Mouse (Mus musculus): ENCODE measurements around the gene Lysmd2.
"Not testable (repeated sequence)": the region's sequence is repeated elsewhere in the genome, so short reads cannot be mapped to it uniquely, and the experiment has no call there.

Lysmd2 gene

DNA sequence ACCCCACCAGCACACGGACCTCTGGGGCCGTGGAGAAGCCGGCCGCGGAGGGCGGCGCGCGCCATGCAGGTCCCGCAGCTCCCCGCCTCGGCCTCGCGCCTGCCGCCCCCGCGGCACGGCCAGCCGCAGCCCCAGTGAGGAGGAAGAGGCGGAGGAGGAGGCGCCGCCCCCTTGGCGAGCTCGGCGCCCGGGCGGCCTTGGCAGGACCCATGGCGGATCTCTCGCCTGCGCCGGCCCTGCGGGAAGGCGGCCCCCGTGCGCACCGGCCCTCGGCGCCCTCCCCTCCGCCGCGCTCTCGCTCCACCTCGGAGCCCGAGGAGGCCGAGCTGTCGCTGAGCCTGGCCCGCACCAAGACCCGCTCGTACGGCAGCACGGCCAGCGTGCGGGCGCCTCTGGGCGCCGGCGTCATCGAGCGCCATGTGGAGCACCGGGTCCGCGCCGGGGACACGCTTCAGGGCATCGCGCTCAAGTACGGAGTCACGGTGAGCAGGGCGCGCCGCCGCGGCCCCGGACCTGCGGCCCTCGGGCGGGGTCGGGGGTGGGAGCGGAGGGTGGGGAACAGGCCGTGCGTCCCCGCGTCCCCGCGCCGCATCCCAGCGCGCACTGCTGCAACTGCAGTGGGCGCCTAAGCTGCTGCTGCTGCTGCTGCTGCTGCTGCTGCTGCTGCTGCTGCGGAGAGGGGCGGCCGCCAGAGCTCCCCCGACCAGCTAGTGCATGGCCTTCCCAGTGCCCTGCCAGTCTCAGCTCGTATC is at the start of gene Lysmd2:
Gene Lysmd2, plus strand, starts transcription at position 186 of the 752 bp plus-strand sequence.
- peak; percentile 21 to 27 for DNase-seq

DNA sequence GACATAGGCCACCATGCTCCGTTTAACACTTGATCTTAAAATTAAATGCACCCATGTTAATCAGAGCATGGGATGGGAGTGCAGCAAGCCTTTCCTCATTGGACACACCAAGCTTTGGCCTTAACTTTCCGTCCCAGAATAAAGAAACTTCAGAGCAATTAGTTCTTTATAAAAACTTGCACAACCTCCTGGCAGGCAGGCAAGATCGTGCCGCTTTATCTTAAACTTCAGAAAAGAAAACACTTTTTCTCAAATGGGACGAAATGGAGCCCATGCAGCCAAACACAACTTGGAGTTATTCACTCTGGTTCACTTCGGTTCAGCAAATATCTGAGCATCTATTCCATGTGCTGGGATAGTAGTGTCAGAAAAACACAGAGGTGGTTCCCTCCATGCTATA is 46.2 kb upstream of the Lysmd2 start:
- no peak for DNase-seq

DNA sequence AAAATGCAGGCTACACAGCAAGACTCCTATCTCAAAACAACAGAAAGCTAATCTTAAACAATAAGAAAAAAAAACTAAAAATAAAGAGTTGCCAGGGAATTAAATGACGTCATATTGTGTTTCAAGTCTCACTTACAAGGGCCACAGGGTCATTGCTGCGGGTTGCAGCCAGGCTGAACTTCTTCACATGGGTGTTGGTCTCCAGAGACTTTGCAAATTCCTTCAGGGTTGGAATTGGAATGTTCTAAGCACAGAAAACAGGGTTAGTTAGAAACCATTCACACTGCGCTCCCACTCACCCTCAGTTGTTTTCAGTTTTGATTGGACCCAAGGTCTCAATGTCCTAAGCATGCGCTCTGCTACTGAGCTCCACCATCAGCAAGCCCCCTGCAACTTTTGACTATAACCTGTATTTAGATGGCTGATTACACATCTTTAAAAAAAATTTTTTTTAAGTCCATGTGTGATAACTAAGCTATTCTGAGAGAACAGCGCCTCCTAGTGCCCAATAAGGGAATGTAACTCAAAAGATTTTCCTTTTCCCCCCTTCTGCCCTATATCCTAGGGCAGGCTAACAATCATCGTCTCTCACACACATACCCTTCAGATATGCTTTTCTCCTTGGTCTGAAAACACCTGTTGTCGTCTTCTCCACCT is 43.7 kb upstream of the Lysmd2 start:
- peak; percentile 50 to 54 for DNase-seq

DNA sequence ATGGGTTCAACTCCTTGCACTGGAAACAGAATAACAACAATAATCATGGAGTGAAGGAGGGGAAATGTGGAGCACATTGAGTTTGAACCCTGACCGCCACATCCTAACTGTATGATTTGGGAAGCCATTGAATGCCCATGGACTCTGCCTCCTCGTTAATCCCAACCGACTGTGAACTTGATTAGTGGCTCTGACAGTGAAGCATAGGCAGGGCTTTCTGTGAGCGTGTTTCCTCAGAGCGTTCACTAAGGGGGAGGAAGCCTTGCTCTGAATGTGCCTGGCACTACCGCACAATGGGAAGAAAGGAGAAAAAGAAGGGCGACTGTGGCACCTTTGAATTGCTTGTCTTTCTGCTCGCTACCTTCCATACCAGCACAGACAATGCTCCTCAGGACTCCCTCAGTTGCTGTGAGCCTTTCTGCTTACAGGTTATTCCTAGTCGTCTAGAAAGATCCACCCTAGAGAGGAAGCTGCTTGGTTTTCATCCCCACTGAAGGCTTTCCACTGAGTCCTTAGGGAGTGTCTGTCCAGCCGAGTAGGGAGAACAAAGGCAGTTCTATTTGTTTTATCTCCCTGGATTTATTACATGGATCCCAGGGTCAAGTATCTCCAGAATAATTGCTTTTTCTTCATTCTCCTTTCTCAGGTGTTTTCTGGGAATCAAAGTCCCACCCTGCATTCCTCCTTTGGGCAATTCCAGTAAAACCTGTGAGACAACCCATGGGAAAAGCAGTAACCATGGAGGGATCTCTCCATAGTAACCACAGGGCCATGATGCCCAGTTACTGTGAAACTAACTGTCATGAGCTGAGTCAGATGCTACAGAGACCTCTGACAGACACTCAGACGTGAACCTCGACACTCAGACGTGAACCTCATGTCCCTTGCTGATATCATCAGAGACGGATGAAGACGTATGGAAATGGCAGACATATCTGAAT is 35.4 kb upstream of the Lysmd2 start:
- DNase-seq = no peak

DNA sequence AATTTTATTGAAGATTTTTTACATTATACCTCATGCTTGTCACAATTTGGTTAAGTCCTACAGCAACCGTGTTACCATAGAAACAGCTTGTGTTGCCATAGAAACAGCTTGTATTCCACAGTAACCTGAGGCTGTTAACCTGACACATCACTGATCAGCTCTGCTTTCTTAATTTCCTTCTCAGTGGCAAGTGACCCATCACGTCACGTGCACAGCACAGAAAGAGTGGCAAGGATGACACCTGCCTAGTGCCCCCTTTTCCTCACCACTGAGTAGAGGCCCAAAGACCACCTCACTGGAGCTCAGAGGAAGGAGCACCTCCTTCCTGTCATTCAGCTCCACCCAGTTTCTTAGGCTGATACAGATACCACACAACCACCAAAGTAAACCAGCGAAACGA is 32.1 kb upstream of the Lysmd2 start:
- no peak for DNase-seq

DNA sequence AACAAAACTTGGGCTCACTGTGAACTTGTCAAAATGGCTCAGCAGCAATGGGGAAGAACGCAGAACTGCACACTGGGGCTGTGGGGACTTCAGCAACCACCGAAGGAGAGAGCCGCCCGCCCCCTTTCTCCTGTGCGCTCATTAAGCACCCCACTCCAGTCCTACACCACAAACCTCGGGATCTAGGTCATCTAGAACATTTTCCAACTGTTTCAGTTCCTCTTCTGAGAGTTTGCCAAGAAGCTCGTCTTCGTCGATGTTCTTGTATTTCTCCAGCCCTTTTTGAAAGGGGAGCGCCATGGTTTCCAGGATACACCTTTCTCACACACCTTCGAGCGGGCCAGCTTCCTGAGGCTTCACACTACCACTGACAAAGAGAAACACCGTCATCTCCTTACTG is 28.5 kb upstream of the Lysmd2 start:
- DNase-seq = no peak

DNA sequence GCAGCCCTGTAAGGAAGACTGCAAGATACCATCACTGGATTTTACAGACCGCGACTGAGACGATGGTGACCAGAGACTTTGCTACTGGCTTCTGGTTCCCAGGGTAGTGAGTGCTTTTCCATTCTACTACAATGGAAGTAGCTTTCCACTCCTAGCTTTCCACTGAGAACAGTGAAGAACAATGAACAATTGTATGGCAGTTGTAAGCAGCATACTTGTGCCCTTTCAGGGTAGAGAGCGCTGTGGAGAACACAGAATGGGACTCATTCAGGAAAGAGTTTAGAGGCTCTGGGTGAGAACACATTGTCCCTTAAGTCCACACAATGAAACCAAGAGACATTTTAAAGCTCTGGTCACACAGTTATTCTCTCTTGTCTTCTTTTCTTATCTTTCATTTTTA is 27.9 kb upstream of the Lysmd2 start:
- DNase-seq = no peak

DNA sequence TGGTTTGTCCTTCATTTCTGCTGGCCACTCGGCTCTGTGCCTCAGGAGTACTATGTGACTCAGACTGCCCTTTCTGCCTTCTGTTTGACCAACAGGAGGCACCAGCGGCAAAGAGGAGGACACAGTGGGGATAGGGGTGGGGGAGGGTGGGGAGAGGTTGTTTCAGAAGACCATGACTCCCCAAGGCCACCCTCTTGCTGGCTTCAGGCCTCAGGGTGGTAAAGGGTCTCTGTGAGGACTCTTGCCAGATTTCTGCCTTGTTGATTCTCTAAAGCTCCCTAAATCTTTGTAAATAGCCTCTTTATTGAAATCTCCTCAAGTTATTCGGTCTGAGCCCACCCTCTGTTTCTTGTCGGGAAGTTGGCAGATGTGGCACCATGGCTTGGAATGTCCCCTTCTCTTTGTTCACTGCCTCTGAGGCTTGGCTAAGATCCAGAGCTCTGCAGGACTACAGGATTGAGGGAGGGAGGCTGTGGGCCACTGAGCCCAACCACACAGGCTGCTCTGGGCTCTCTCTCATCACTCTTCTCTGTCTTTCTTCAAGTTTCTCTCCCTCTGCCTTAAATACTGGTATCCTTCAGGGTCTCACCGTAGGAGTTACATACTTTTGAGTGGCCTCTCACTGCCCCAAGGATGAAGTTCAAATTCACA is 26.2 kb upstream of the Lysmd2 start:
- DNase-seq = no peak

DNA sequence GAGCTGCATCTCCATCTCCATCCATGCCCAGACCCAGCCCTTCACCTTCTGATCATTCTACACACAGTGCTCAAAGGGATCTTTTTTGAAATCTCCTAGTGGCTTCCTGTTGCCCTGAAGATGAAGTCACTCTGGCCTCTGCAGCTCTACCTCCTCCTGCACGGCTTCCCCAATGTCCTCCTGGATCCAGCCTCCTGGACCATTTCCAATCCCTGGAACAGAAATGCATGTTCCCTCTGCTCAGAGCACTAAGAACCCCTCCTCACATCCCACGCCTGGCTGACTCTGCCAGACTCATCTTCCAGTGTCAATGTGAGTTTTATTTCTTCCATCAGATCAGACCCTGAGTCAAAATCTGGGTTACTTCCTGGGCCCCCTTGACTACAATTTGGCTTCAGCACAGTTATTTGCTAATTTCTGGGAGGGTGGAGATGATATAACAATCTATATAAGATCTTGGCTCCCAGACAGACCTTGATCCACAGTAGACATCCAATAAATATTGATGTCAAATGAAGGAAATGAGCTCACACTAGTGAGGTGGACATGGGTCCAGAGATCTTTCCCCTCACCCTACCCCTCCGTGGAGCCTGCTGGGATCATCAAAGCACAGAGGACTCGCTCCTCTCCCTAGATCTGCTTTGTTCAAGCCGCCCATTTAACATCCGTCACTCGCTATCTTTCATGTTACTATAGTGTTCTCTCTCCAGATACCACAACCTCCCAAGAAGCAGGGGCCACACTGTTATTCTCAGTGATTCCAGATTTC is 25.2 kb upstream of the Lysmd2 start:
- no peak for DNase-seq

DNA sequence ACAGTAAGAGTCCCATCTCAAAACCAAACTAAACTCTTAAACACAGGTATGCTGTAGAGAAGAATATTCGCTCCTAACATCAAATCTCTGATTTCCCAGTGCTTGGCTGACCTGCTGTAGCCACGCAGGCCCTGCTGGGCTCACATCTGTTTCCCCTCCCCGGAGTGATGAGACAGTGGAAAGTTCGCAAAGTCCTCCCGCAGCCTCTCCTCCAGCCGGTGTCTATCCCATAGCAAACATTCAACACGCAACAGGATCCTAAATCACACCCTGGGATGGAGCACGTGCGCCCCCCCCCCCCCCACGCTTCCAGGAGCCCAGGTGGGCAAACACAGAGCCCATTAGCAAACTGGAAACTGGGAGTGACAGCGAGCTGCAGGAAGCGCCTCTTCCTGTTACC is 24.0 kb upstream of the Lysmd2 start:
- DNase-seq = no peak

DNA sequence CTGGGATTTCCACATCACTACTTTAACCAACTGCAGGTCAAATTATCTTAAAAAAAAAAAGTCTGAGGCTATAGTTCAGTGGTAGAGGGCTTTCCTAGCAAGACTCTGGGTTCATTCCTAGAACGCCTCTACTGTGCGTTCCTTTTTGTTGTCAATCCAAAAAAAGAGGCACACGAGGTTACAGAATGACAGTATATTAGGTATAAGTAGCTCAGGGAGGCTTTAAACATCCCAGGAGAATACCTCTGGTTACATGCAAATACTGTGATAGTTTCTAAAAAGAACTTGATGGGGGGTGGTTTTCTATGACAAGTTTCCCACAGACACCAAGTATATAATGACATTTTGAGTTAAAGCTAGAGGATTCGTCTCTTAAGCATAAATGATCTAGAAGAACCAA is 18.0 kb upstream of the Lysmd2 start:
- no peak for DNase-seq

DNA sequence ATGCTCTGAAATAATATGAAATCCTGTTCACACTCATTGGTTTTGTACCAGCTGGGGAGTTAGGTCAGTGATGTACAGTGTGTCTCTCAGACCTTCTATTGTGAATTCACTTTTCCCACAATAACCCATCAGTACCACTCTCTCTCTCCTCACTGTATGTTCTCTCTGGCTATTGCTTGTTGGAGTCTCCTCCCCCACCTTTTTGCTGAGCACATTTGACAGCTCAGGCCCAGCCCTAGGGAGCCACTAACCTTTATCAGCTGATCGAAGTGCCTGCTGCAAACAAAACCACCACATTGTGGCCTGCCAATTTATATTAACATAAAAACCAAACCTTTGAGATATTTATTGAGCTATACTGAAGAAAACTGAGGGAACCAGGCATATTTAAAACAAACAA is 16.0 kb upstream of the Lysmd2 start:
- DNase-seq = no peak

DNA sequence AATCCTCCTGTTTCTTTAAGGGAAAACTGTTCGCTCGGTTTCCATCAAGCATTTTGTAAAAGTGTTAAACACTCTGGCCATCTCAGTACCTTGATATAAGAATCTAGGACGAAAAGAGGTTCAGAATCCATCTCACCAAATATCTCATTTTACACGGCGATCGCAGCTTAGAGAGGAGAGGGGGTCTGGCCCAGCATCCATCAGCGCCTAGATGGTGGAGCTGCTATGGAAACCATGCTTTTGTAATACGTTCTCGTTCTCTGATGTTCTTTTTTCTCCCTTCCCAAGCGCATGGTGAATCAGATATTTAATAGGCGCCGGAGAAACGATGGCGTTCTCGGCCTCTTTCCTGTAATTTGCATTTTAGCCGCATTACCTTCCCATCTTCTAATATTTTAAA is 15.6 kb upstream of the Lysmd2 start:
- no peak for DNase-seq

DNA sequence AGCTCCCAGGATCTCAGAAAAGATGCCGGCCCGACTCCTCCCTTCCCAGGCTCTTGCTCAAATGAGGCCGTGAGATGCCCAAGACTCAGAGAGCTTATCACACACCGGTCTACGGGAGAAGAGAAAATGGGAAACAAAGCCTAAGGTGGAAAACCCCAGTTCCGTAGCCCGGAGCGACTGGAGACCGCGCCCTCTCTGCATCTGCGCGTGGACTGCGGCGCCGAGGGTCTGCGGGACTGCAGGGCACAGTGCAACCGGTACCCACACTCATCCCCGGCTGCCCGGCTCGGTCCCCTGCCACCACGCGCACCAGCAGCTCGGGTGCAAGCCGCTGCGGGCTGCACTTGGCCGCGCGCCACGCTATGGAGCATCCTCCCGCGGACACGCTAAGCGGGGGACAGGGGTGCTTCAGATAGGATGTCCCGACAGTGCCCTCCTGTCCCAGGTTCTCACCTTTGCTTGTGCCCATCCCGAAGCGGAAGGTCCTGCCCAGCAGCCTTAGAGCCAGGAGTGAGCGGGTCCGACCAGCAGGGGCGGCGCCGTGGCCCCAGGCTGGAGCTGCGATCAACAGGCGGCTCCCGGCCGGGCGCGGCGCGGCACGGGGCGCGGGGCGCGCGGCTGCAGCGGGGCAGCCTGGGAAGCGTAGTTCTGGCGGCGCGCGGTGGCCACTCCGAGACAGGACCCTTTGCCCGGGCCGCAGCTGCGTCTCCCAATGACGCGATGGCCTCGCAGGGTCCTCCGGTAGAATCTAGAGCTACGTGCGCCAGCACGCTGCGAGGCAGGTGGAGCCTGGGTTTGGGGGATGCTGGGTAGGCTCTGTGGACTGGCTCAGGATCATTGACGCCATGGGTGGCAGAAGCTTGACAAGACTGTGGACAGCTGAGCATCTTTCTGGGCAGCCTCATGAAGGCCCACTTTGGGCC is 14.7 kb upstream of the Lysmd2 start, which contains the start of gene Tmod2:
Gene Tmod2, minus strand, starts transcription at position 755 of the 923 bp plus-strand sequence.
- peak; percentile 6 to 17 for DNase-seq

DNA sequence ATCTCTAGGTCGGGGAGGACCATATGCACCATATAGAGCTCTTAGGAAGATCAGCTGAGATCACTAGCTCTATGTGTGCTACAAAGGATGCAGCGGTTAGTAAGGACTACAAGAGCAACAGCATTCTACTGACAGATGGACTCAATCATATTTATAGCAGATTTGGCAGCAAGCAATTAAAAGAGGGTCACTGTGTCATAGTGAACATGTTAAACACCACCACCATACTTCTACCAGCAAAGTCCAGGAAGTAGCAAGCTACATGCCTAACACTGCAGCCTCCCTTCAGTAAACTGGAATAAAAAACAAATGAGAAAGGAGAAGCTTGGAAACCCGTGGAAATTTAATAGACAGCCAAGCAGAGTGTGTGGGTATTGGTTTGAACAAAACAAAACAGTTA is 9.0 kb upstream of the Lysmd2 start:
- no peak for DNase-seq

DNA sequence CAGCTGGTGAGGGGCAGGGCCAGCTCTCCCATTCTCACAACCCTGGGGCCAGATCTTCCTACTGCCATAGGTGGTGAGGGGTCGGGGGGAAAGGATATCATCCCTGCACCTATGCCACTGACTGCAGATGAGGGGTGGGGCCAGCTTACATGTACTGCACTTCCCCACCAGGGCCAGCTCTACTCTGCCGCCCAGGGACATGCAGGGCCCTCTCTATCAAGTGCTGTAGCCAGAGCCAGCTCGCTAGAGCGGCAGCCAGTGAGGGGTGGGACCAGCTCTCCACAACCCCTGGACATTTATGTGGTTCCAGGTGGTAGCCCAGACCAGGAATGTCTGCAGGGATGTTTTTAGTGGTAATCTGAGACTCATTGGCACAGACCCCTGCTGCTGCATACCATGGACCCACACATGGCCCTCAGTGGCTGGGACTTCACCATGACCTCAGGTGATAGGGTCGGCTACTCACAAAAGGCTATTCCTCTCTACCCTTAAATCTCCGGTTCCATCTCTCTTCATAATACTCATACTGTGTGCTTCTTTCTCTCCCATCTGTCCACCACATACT is 6.6 kb upstream of the Lysmd2 start:
- no peak for DNase-seq

DNA sequence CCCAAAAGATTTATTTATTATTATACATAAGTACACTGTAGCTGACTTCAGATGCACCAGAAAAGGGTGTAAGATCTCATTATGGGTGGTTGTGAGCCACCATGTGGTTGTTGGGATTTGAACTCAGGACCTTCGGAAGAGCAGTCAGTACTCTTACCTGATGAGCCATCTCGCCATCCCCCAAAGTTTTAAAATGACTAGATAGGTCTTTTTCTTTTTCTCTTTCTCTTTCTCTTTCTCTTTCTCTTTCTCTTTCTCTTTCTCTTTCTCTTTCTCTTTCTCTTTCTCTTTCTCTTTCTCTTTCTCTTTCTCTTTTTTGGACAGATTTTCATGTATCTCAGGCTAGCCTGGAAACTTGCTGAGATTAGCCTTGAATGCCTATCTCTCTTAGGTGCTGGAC is 5.8 kb upstream of the Lysmd2 start:
- not testable (repeated sequence) for DNase-seq

DNA sequence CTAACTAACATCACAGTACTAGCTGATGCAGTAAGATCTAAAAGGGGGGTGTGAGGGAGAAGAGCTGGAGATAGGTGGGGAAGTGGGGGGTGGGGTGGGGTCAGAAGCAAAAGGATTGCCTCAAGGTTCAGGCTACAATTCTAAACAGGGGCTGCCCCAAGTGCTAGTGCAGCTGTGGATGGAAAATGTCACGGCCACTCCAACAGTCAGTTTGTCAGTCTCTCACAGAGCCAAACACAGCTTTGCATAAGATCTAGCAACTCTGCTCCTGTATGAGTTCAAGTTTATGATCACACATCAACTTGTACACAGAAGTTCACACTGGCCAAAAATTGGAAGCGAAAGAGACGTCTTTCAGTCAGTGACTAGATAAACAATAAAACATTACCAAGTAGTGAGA is 4.1 kb upstream of the Lysmd2 start:
- no peak for DNase-seq

DNA sequence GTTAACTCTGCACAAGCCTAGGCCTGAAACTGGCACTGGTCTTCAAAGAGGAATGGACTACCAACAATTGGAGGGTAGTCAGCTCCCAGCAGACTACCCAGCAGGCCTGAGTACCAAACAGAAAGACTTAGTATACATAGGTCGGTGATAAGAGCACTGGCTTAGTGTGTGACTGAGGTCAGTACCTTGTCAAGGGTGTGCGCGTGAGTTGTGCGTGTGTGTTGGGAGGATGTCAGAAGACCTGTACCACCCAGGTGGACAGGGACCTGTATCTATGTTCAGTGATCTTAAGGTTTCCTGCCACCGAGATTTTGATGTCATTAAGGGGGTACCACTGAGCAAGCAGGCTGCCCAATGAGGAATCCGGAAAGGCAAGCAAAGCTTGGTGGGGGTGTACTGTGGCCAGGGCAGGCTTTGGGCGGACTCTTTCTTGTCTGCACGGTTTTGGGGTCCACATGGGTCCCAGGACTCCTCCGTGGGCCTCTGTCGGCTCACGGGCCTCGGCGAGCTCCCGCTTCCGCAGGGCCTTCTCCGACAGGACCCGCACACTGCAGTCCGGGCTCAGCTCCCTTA is 472 bp upstream of the Lysmd2 start:
- no peak for DNase-seq

DNA sequence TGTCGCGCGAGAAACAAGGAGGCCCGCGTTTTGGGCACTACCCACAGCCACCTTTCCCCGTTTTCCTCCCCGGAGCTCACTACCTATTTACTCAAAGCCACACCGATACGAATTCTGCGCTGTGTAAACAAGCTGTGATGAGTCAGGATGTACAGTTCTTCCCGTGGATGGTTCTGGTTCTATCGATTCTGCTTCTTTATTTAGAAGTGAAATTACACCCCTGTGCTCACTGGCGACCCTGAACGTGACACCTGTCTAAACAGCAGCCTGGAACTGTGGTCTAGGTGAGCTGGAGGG is 715 bp downstream of the Lysmd2 start:
- DNase-seq = peak in 1 of 2 experiments; percentile 4

Data from B cell, adult 2 months (primary cell).